Mouse (Mus musculus) forebrain, postnatal 0 days (tissue): ENCODE measurements around the gene Osbpl11. TPM values are rescaled to one million over a fixed set of nuclear protein-coding genes. Genes with fewer than 3 reads are reported as not detected.
A peak's percentile ranks its signal among the peaks of the same experiment; 100 is the strongest.
"Not testable (repeated sequence)": the region's sequence is repeated elsewhere in the genome, so short reads cannot be mapped to it uniquely, and the experiment has no call there.

Experiments
- ATAC-seq: fragments of 200-750 bp; cut with Nextera tagmentation; 2 replicates; pipeline ENCODE4 v1.8.0; 2017; ENCODE audit warnings: mild to moderate bottlenecking, moderate library complexity
- DNase-seq: peaks from one replicate; pipeline ENCODE4 v3.0.0-alpha.2; 2015
- H3K27ac ChIP-seq: fragments of 300-500 bp; sonication (generic); 2 replicates; pipeline ENCODE4 v1.5.1; 2014; ENCODE audit warnings: low read depth, mild to moderate bottlenecking, antibody characterized with exemption, low read length, moderate library complexity, mixed read lengths
- H3K27me3 ChIP-seq: fragments of 300-500 bp; sonication (generic); 2 replicates; pipeline ENCODE4 v1.6.1; 2014; ENCODE audit warnings: mild to moderate bottlenecking, low read length, mixed read lengths; ENCODE audit not compliant: insufficient read depth
- H3K36me3 ChIP-seq: fragments of 300-500 bp; sonication (generic); 2 replicates; pipeline ENCODE4 v1.6.1; 2014; ENCODE audit warnings: mild to moderate bottlenecking, moderate library complexity; ENCODE audit not compliant: insufficient read depth
- H3K4me1 ChIP-seq: fragments of 300-500 bp; sonication (generic); 2 replicates; pipeline ENCODE4 v1.6.1; 2014; ENCODE audit warnings: antibody characterized with exemption; ENCODE audit not compliant: insufficient read depth
- H3K4me2 ChIP-seq: fragments of 300-500 bp; sonication (generic); 2 replicates; pipeline ENCODE4 v1.6.1; 2014; ENCODE audit warnings: low read depth, mild to moderate bottlenecking, moderate library complexity
- H3K4me3 ChIP-seq: fragments of 300-500 bp; sonication (generic); 2 replicates; pipeline ENCODE4 v1.5.1; 2014; ENCODE audit warnings: low read depth, low read length, mixed read lengths
- H3K9ac ChIP-seq: fragments of 300-500 bp; sonication (generic); 2 replicates; pipeline ENCODE4 v1.6.1; 2014; ENCODE audit warnings: mild to moderate bottlenecking
- H3K9me3 ChIP-seq: fragments of 300-500 bp; sonication (generic); 2 replicates; pipeline ENCODE4 v1.6.1; 2016; ENCODE audit warnings: low read length
- CTCF ChIP-seq: sonication (generic); IDR thresholded peaks from 2 replicates; pipeline ENCODE4 v1.5.1; 2016; ENCODE audit warnings: antibody characterized with exemption, control low read depth, low read depth
- WGBS: fragments of 180-500 bp; shearing (Covaris S2); extraction: QIAGEN DNeasy Blood & Tissue Kit; methylation state at CpG from one replicate; pipeline ENCODE4 v1.1.7; 2014; 5-methylcytosine and 5-hydroxymethylcytosine counted together
- polyA plus RNA-seq: library from polyadenylated mRNA; unstranded; fragments of >200 nt; fragmentation: Nextera tagmentation; extraction: Ambion mirVana; gene quantifications from 2 replicates; pipeline ENCODE4 v1.2.1, GENCODE M21; 2015
- total RNA-seq: library from RNA; depleted of rRNA; stranded (reverse); fragments of >200 nt; gene quantifications from 2 replicates; pipeline ENCODE4 v1.2.3, GENCODE M21; 2014; rRNA removed

Gene Osbpl11
- 23.5 and 24.8 TPM in 2 replicates for total RNA-seq
- 9.0 and 13.3 TPM in 2 replicates for polyA plus RNA-seq

DNA sequence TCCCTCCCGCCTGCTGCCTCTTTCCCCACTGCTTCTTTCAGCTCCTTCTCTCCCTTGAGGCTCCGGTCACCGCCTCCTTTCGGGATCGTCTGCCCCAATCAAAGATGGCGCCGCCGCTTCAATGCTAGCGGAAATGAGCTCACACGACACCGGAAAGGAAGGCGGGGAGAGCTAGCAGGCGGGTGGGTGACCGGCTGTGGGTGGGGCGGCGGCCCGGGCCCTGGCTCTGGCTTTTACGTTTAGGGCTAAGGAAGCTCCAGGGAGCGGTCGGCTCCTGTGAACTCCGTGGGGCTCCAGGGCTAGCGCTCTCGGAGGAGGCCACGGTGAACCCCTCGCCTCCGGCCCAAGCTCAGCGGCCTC is at the start of gene Osbpl11:
Gene Osbpl11, plus strand, starts transcription at position 171 of the 360 bp plus-strand sequence.
- no peak for TF ChIP-seq CTCF
- Histone ChIP-seq H3K4me1 (peaks cover 11% of the 10 kb centered on the region; the same call in 1 of the 2 replicates), H3K9me3 (no peaks in the 10 kb centered on the region), H3K4me3 (peak within 1 kb of the TSS; percentile 76), H3K27me3 (no peaks in the 10 kb centered on the region), H3K27ac (peak within 1 kb of the TSS; percentile 82), H3K36me3 (no peaks in the 10 kb centered on the region), H3K4me2 (peak within 1 kb of the TSS; percentile 97), H3K9ac (peak within 1 kb of the TSS; percentile 78)
- WGBS: under 1% methylated on average over 26 of the region's 27 CpGs
- peak; percentile 98 for ATAC-seq
- peak; percentile 97 for DNase-seq

DNA sequence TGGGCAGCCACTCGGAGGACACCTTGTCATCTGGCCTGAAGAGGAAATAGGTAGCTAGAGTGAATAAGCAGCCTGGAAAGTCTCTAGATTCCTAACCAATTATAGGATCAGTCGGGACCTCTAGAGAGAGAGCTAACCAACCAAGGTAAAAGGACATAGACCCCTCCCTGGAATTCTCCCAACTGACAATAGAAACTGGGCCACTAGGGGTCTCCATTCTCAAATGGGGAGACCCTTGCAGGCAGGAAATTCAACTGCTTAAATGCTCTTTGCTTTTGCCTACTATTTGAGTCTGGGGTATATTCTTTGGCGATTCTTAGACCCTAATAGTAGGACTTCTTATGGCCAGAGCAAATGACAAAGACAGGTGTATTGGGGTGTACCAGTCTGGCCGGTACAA is 49.7 kb upstream of the Osbpl11 start:
- no peak overlapping the region for H3K27ac ChIP-seq
- H3K4me3 ChIP-seq: no peak overlapping the region
- DNase-seq (no peak), ATAC-seq (no peak)
- no peaks in the 10 kb centered on the region for H3K27me3 ChIP-seq
- H3K9me3 ChIP-seq: no peaks in the 10 kb centered on the region
- no peak overlapping the region for H3K9ac ChIP-seq
- 76% methylated on average over 4 of the region's 4 CpGs for WGBS
- no peaks in the 10 kb centered on the region for H3K4me1 ChIP-seq
- no peaks in the 10 kb centered on the region for H3K36me3 ChIP-seq
- TF ChIP-seq CTCF: peak; percentile 27
- no peak overlapping the region for H3K4me2 ChIP-seq

DNA sequence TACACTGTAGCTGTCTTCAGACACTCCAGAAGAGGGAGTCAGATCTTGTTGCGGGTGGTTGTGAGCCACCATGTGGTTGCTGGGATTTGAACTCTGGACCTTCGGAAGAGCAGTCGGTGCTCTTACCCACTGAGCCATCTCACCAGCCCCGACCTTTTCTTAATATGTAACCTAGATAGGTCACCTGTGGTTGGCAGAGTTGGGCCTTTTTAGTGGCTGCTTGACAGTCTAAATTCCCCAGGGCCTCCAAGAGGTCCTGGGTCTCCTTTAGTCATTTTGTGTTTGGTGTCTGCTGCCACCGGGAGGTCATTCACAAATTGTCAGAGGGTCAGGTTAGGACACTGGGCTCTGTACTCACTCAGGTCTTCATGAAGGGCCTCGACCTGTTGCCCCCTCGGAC is 45.8 kb upstream of the Osbpl11 start:
- H3K4me1 ChIP-seq, DNase-seq, H3K27me3 ChIP-seq, H3K27ac ChIP-seq, H3K9ac ChIP-seq, ATAC-seq, H3K4me3 ChIP-seq, H3K4me2 ChIP-seq, H3K36me3 ChIP-seq, H3K9me3 ChIP-seq: not testable (repeated sequence)
- WGBS: 88% methylated on average over 6 of the region's 7 CpGs

- no peaks in the 10 kb centered on the region for H3K9me3 ChIP-seq
- no peaks in the 10 kb centered on the region for H3K27me3 ChIP-seq
- no peaks in the 10 kb centered on the region for H3K36me3 ChIP-seq
- no peak for TF ChIP-seq CTCF
- H3K9ac ChIP-seq: no peak overlapping the region
- no peak for DNase-seq
- no peak overlapping the region for H3K4me3 ChIP-seq
- no peak overlapping the region for H3K27ac ChIP-seq
- WGBS: 27% methylated on average over 3 of the region's 3 CpGs
- no peaks in the 10 kb centered on the region for H3K4me1 ChIP-seq
- ATAC-seq: no peak
- H3K4me2 ChIP-seq: no peak overlapping the region
Observed at GRCm38 (mm10) chr16:33141758-33142280, 43.1 kb upstream of the Osbpl11 start.

GRCm38 (mm10) chr16:33143452-33143851 is 41.4 kb upstream of the Osbpl11 start:
- no peak for DNase-seq
- H3K9me3 ChIP-seq: no peaks in the 10 kb centered on the region
- no peak overlapping the region for H3K4me3 ChIP-seq
- ATAC-seq: no peak
- no peak for TF ChIP-seq CTCF
- WGBS: 92% methylated on average over 2 of the region's 2 CpGs
- H3K27me3 ChIP-seq: no peaks in the 10 kb centered on the region
- no peak overlapping the region for H3K27ac ChIP-seq
- no peaks in the 10 kb centered on the region for H3K4me1 ChIP-seq
- no peak overlapping the region for H3K9ac ChIP-seq
- H3K4me2 ChIP-seq: no peak overlapping the region
- no peaks in the 10 kb centered on the region for H3K36me3 ChIP-seq

GRCm38 (mm10) chr16:33146185-33146584 is 38.7 kb upstream of the Osbpl11 start:
- no peak overlapping the region for H3K4me2 ChIP-seq
- H3K27me3 ChIP-seq: no peaks in the 10 kb centered on the region
- no peak for TF ChIP-seq CTCF
- H3K9ac ChIP-seq: no peak overlapping the region
- no peaks in the 10 kb centered on the region for H3K36me3 ChIP-seq
- ATAC-seq (no peak), DNase-seq (no peak)
- H3K9me3 ChIP-seq: no peaks in the 10 kb centered on the region
- H3K4me1 ChIP-seq: no peaks in the 10 kb centered on the region
- WGBS: 96% methylated on average over 3 of the region's 3 CpGs
- H3K27ac ChIP-seq: no peak overlapping the region
- H3K4me3 ChIP-seq: no peak overlapping the region

GRCm38 (mm10) chr16:33148135-33148534 is 36.7 kb upstream of the Osbpl11 start:
- no peaks in the 10 kb centered on the region for H3K4me1 ChIP-seq
- 79% methylated on average over 4 of the region's 4 CpGs for WGBS
- H3K9me3 ChIP-seq: no peaks in the 10 kb centered on the region
- no peak overlapping the region for H3K4me3 ChIP-seq
- DNase-seq (no peak), ATAC-seq (no peak)
- TF ChIP-seq CTCF: no peak
- H3K36me3 ChIP-seq: no peaks in the 10 kb centered on the region
- no peaks in the 10 kb centered on the region for H3K27me3 ChIP-seq
- no peak overlapping the region for H3K9ac ChIP-seq
- H3K4me2 ChIP-seq: no peak overlapping the region
- no peak overlapping the region for H3K27ac ChIP-seq

GRCm38 (mm10) chr16:33150875-33151274 is 34.0 kb upstream of the Osbpl11 start:
- not testable (repeated sequence) for H3K9me3 ChIP-seq, DNase-seq, H3K36me3 ChIP-seq, H3K4me2 ChIP-seq, ATAC-seq, H3K4me3 ChIP-seq, H3K4me1 ChIP-seq, H3K9ac ChIP-seq, H3K27me3 ChIP-seq, H3K27ac ChIP-seq
- WGBS: 74% methylated on average over 9 of the region's 9 CpGs
